Mouse (Mus musculus): ENCODE data around the gene Strada.

DNA sequence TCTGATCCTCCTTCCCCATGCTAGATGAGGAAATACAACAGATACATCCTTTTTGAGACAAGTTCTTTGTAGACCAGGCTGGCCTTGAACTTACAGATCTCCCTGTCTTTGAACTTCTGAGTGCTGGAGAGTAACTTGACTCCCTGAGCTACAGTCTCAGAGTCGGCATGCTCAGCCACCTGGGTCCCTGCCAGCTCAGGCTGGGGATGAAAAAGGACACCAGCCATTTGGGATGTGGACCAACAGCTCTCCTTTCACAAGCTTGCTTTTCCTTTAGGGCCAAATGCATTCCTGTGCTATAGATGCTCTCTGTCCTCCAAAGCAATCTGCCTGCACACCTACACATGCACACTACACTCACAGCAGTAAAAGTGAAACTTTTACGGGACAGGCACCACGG is 26.9 kb downstream of the Strada start:
- no peak for TF ChIP-seq CTCF (conservative IDR thresholded peaks at IDR 0.05; ENCODE audit: low read length)
- no peak for TF ChIP-seq NANOG (IDR thresholded peaks at IDR 0.05; ENCODE audit: borderline replicate concordance, low read length)
- no peak for TF ChIP-seq POU5F1 (IDR thresholded peaks at IDR 0.05; ENCODE audit: borderline replicate concordance, low read length)

Data from E14TG2a.4 (cell line).